Mouse (Mus musculus) embryo, embryonic 10 days (tissue): Measurements from ENCODE around the gene Cox17.
"Not testable (repeated sequence)": the region's sequence is repeated elsewhere in the genome, so short reads cannot be mapped to it uniquely, and the experiment has no call there.

Source experiments
- DNase-seq: peaks from one replicate; pipeline ENCODE4 v3.0.0-alpha.2; 2015; ENCODE audit warnings: low spot score

Cox17 gene

GRCm38 (mm10) chr16:38346529-38347325 lies at the start of gene Cox17, which contains the start of gene Gm21987:
Cox17 (plus strand) TSS chr16:38346991.
Gm21987 (plus strand) TSS chr16:38347040.
- peak; percentile 97 for DNase-seq

- no peak for DNase-seq
These were observed 48.4 kb upstream of the Cox17 start for GRCm38 (mm10) chr16:38298410-38298809.

GRCm38 (mm10) chr16:38302367-38302766 lies 44.4 kb upstream of the Cox17 start:
- no peak for DNase-seq

GRCm38 (mm10) chr16:38304460-38305194 lies 42.2 kb upstream of the Cox17 start:
- DNase-seq = no peak

GRCm38 (mm10) chr16:38306571-38307220 lies 40.1 kb upstream of the Cox17 start:
- DNase-seq = peak; percentile 48

- DNase-seq = no peak
These were observed 39.6 kb upstream of the Cox17 start for GRCm38 (mm10) chr16:38307221-38307605.

GRCm38 (mm10) chr16:38307651-38308050 lies 39.1 kb upstream of the Cox17 start:
- DNase-seq = no peak

- DNase-seq = no peak
These were observed 38.6 kb upstream of the Cox17 start for GRCm38 (mm10) chr16:38308195-38308594.

GRCm38 (mm10) chr16:38318492-38318891 lies 28.3 kb upstream of the Cox17 start:
- no peak for DNase-seq

GRCm38 (mm10) chr16:38319087-38319486 lies 27.7 kb upstream of the Cox17 start:
- no peak for DNase-seq

GRCm38 (mm10) chr16:38321452-38321935 lies 25.3 kb upstream of the Cox17 start:
- DNase-seq = peak; percentile 83

GRCm38 (mm10) chr16:38324311-38324710 lies 22.5 kb upstream of the Cox17 start:
- no peak for DNase-seq

- DNase-seq = no peak
These were observed 19.9 kb upstream of the Cox17 start for GRCm38 (mm10) chr16:38326778-38327397.

- DNase-seq = no peak
These were observed 17.5 kb upstream of the Cox17 start for GRCm38 (mm10) chr16:38329340-38329739.

GRCm38 (mm10) chr16:38334431-38334830 lies 12.4 kb upstream of the Cox17 start:
- DNase-seq = no peak

GRCm38 (mm10) chr16:38338077-38338476 lies 8.7 kb upstream of the Cox17 start:
- not testable (repeated sequence) for DNase-seq

GRCm38 (mm10) chr16:38341396-38342324 lies 5.1 kb upstream of the Cox17 start, which contains the start of gene Maats1:
Maats1 (minus strand) TSS chr16:38342143.
- DNase-seq = peak; percentile 90

GRCm38 (mm10) chr16:38344941-38345725 lies 1.7 kb upstream of the Cox17 start:
- peak; percentile 71 for DNase-seq

GRCm38 (mm10) chr16:38347588-38347987 lies 797 bp downstream of the Cox17 start:
- no peak for DNase-seq

- DNase-seq = no peak
These were observed 1.5 kb downstream of the Cox17 start for GRCm38 (mm10) chr16:38348217-38348761.
